ENCODE assay signal across 23 mouse cellular contexts in genomic region chr16:32570042-32570441, GRCm38 (mm10). TPM values are rescaled to one million over a fixed set of nuclear protein-coding genes. Genes with fewer than 3 reads are reported as not detected.
DNase-seq lines count a peak whose midpoint lies in the region; ATAC-seq and TF ChIP-seq lines count a peak whose summit lies in the region.
"Had no signal": no experiment of that assay in that cellular context is flagged by ENCODE, and none has a peak within 500 bp of the region (broad histone marks: within the 10 kb centered on the region; RNA-seq: fewer than 3 reads in every experiment).

No protein-coding gene starts in this region.

- no peak overlapping the region; the same call in 1 of the 2 replicates for H3K9ac ChIP-seq in heart, embryonic 12.5 days
- H3K9ac ChIP-seq in heart, embryonic 15.5 days = no peak overlapping the region
- no peak overlapping the region for H3K9ac ChIP-seq in liver, postnatal 0 days (replicated peaks)
- H3K9ac ChIP-seq: forebrain, embryonic 13.5 days; hindbrain, embryonic 14.5 days had no signal

- no peak overlapping the region for H3K4me2 ChIP-seq in heart, embryonic 12.5 days
- H3K4me2 ChIP-seq in heart, embryonic 15.5 days = no peak overlapping the region
- no peak overlapping the region; the same call in 1 of the 2 replicates for H3K4me2 ChIP-seq in liver, postnatal 0 days (ENCODE audit: low read depth, low read length)
- H3K4me2 ChIP-seq: forebrain, embryonic 13.5 days; hindbrain, embryonic 14.5 days had no signal

- TF ChIP-seq CTCF in liver, postnatal 0 days (IDR thresholded peaks at IDR 0.05; ENCODE audit: low read depth) = no peak

- H3K9me3 ChIP-seq in heart, embryonic 12.5 days (replicated peaks) = no peaks in the 10 kb centered on the region
- H3K9me3 ChIP-seq in heart, embryonic 15.5 days (replicated peaks) = no peaks in the 10 kb centered on the region
- no peaks in the 10 kb centered on the region for H3K9me3 ChIP-seq in liver, postnatal 0 days (ENCODE audit: low read length)
- H3K9me3 ChIP-seq: forebrain, embryonic 10.5 days; forebrain, embryonic 13.5 days had no signal

- H3K27ac ChIP-seq in heart, embryonic 12.5 days (ENCODE audit: poor library complexity, severe bottlenecking) = peak overlapping the region; percentile 40; the same call in 1 of the 2 replicates
- peak overlapping the region; percentile 40; the same call in 1 of the 2 replicates for H3K27ac ChIP-seq in heart, embryonic 15.5 days
- H3K27ac ChIP-seq in liver, postnatal 0 days (ENCODE audit: low read depth) = peak overlapping the region; percentile 67
- H3K27ac ChIP-seq: forebrain, embryonic 10.5 days; forebrain, embryonic 13.5 days; hindbrain, embryonic 14.5 days; hindbrain, postnatal 0 days had no signal

- WGBS in heart, embryonic 12.5 days = 91% methylated on average over 3 of the region's 3 CpGs
- 85% methylated on average over 3 of the region's 3 CpGs for WGBS in heart, embryonic 15.5 days
- WGBS in liver, postnatal 0 days (ENCODE audit: insufficient replicate concordance) = 58% methylated on average over 3 of the region's 3 CpGs

- no peaks in the 10 kb centered on the region for H3K27me3 ChIP-seq in heart, embryonic 12.5 days (replicated peaks)
- H3K27me3 ChIP-seq in heart, embryonic 15.5 days = no peaks in the 10 kb centered on the region
- H3K27me3 ChIP-seq in liver, postnatal 0 days (ENCODE audit: insufficient read depth, low read length) = no peaks in the 10 kb centered on the region
- H3K27me3 ChIP-seq: forebrain, embryonic 13.5 days had no signal

- TF ChIP-seq EP300 in liver, postnatal 0 days (IDR thresholded peaks at IDR 0.05; ENCODE audit: low read depth) = peak; percentile 62; the same call in 1 of the 2 replicates

- no peaks in the 10 kb centered on the region for H3K36me3 ChIP-seq in heart, embryonic 12.5 days
- no peaks in the 10 kb centered on the region for H3K36me3 ChIP-seq in heart, embryonic 15.5 days
- no peaks in the 10 kb centered on the region for H3K36me3 ChIP-seq in liver, postnatal 0 days (replicated peaks; ENCODE audit: insufficient read depth, low read length)
- H3K36me3 ChIP-seq: forebrain, embryonic 10.5 days had no signal

- ATAC-seq in heart, embryonic 12.5 days (ENCODE audit: insufficient number of reproducible peaks, low FRiP score) = no peak
- ATAC-seq in heart, embryonic 15.5 days (replicated peaks; ENCODE audit: insufficient number of reproducible peaks, insufficient read depth, low FRiP score, low read depth) = no peak
- peak; percentile 80 for ATAC-seq in liver, postnatal 0 days
- ATAC-seq: CD4-positive, CD25-positive, alpha-beta regulatory T cell, adult 4 months; forebrain, embryonic 13.5 days; forebrain, embryonic 16.5 days; hindbrain, postnatal 0 days; inflammation-experienced regulatory T-cells, adult 6 months; intestine, embryonic 16.5 days had no signal

- no peak overlapping the region for H3K4me3 ChIP-seq in heart, embryonic 12.5 days
- H3K4me3 ChIP-seq in heart, embryonic 15.5 days = no peak overlapping the region
- H3K4me3 ChIP-seq in liver, postnatal 0 days (ENCODE audit: low read depth, low read length) = no peak overlapping the region
- H3K4me3 ChIP-seq: forebrain, embryonic 10.5 days; forebrain, embryonic 13.5 days had no signal

- DNase-seq in heart, adult 9 months (ENCODE audit: low spot score in 2 of 2) = no peak
- DNase-seq in heart, adult 11 months = no peak
- DNase-seq in liver, postnatal 0 days = no peak
- no peak for DNase-seq in liver
- DNase-seq: adrenal gland, adult 2 months; adrenal gland, postnatal 14 days; cerebellum, adult 11-12 months; cerebellum, adult 8-10 months; cerebellum, postnatal 10 days; gastrocnemius, postnatal 10 days; gastrocnemius, postnatal 36 days; heart, postnatal 36 days; kidney, adult 18-20 months had no signal

- peaks cover 33% of the 10 kb centered on the region for H3K4me1 ChIP-seq in heart, embryonic 12.5 days (replicated peaks)
- H3K4me1 ChIP-seq in heart, embryonic 15.5 days (replicated peaks) = peaks cover 17% of the 10 kb centered on the region
- peaks cover 17% of the 10 kb centered on the region for H3K4me1 ChIP-seq in liver, postnatal 0 days (ENCODE audit: insufficient read depth)
- H3K4me1 ChIP-seq: forebrain, embryonic 10.5 days; forebrain, embryonic 13.5 days had no signal

RNA-seq across cellular contexts. Expression of gene Tfrc, which starts 38.7 kb away (rescaled TPM):
- polyA plus RNA-seq in heart, embryonic 12.5 days (2016; fragmentation: Nextera tagmentation; extraction: Ambion mirVana) = 52.5 and 58.2 TPM in 2 replicates
- polyA plus RNA-seq in heart, embryonic 15.5 days (2015; fragmentation: Nextera tagmentation; extraction: Ambion mirVana) = 34.5 and 34.8 TPM in 2 replicates
- polyA plus RNA-seq in liver, postnatal 0 days (2015; fragmentation: Nextera tagmentation; extraction: Ambion mirVana) = 85.1 and 103 TPM in 2 replicates
